Mouse (Mus musculus) C2C12 (cell line): ENCODE results near the gene Chdh.

Experiments
- CEBPB ChIP-seq: IDR thresholded peaks from one replicate; pipeline ENCODE4 v1.6.1; 2011; ENCODE audit warnings: low read depth, mild to moderate bottlenecking, control low read depth, moderate library complexity
- CTCF ChIP-seq: IDR thresholded peaks from one replicate; pipeline ENCODE4 v1.5.1; 2011; ENCODE audit not compliant: control insufficient read depth, insufficient read depth, insufficient read length

DNA sequence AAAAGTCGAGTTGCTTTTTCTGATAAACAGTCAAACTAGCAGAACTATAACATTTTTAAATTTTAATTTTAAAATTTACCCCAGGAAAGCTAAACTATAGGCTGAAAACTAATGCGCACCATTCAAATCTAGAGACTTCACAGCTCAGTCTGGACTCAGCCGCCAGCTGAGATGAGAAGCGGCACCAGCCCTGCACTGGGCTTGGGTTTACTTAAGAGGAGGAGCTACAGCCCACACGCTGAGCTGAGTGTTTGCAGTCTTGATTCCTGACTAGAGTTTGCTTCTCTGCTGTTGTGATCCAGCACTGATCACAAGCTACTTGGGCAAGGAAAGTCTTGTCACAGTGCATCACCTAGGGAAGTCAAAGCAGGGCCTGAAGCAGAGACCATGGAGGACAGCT is 36.8 kb upstream of the Chdh start:
- no peak for TF ChIP-seq CTCF
- TF ChIP-seq CEBPB = no peak
